Mouse (Mus musculus) bone marrow macrophage, adult 2 months (primary cell): ENCODE measurements at regions not wholly inside any gene's neighbourhood (a gene's known extent, or its start where the extent isn't known, plus 50 kb on each side); places are given as distances from the start of the nearest gene placed in this dataset.

Experiments
- H3K27ac ChIP-seq: 2 replicates; pipeline ENCODE4 v1.5.1; 2012; ENCODE audit warnings: low read depth, low read length; ENCODE audit not compliant: insufficient read depth
- H3K4me1 ChIP-seq: 2 replicates; pipeline ENCODE4 v1.6.1; 2012; ENCODE audit warnings: low read length; ENCODE audit not compliant: control insufficient read depth, insufficient read depth
- H3K4me3 ChIP-seq: 2 replicates; pipeline ENCODE4 v1.5.1; 2012; ENCODE audit warnings: mild to moderate bottlenecking, low read length, moderate library complexity; ENCODE audit not compliant: insufficient read depth
- CTCF ChIP-seq: IDR thresholded peaks from 2 replicates; pipeline ENCODE4 v1.5.1; 2012; ENCODE audit warnings: low read depth, mild to moderate bottlenecking, low read length, moderate library complexity
- POLR2A ChIP-seq: IDR thresholded peaks from 2 replicates; pipeline ENCODE4 v1.6.1; 2012; ENCODE audit warnings: mild to moderate bottlenecking, low read depth, low read length, borderline replicate concordance

- no peak overlapping the region for H3K4me3 ChIP-seq
- TF ChIP-seq POLR2A (no peak), CTCF (no peak)
- no peaks in the 10 kb centered on the region for H3K4me1 ChIP-seq
- H3K27ac ChIP-seq, result no peak overlapping the region
These were observed 598.7 kb downstream of the Hs3st4 start for GRCm38 (mm10) chr7:124581342-124581741.

- TF ChIP-seq CTCF (no peak), POLR2A (no peak)
- no peaks in the 10 kb centered on the region for H3K4me1 ChIP-seq
- no peak overlapping the region for H3K4me3 ChIP-seq
These were observed 602.6 kb downstream of the Hs3st4 start for GRCm38 (mm10) chr7:124585296-124585695.

GRCm38 (mm10) chr7:124591369-124591768 is 608.7 kb downstream of the Hs3st4 start:
- no peak overlapping the region for H3K27ac ChIP-seq
- H3K4me3 ChIP-seq, result no peak overlapping the region
- TF ChIP-seq POLR2A (no peak), CTCF (no peak)
- no peaks in the 10 kb centered on the region for H3K4me1 ChIP-seq

More at GRCm38 (mm10) chr7:124585296-124585695, 602.6 kb downstream of the Hs3st4 start:
- no peak overlapping the region for H3K27ac ChIP-seq

- Histone ChIP-seq H3K27ac (no peak overlapping the region), H3K4me3 (no peak overlapping the region), H3K4me1 (no peaks in the 10 kb centered on the region)
- TF ChIP-seq CTCF (no peak), POLR2A (no peak)
These were observed 610.8 kb downstream of the Hs3st4 start for GRCm38 (mm10) chr7:124593462-124593861.

- Histone ChIP-seq H3K4me3 (no peak overlapping the region), H3K4me1 (no peaks in the 10 kb centered on the region), H3K27ac (no peak overlapping the region)
- TF ChIP-seq POLR2A (no peak), CTCF (no peak)
These were observed 618.1 kb downstream of the Hs3st4 start for GRCm38 (mm10) chr7:124600767-124601166.

GRCm38 (mm10) chr7:124604581-124604980 is 621.9 kb downstream of the Hs3st4 start:
- no peak for TF ChIP-seq CTCF
- TF ChIP-seq POLR2A, result no peak
- H3K4me1 ChIP-seq, result no peaks in the 10 kb centered on the region
- H3K27ac ChIP-seq, result no peak overlapping the region
- H3K4me3 ChIP-seq, result no peak overlapping the region

GRCm38 (mm10) chr7:124605978-124606377 is 623.3 kb downstream of the Hs3st4 start:
- H3K27ac ChIP-seq, result no peak overlapping the region
- no peak overlapping the region for H3K4me3 ChIP-seq
- TF ChIP-seq POLR2A, result no peak
- TF ChIP-seq CTCF, result no peak
- H3K4me1 ChIP-seq, result no peaks in the 10 kb centered on the region

GRCm38 (mm10) chr7:124607061-124607460 is 624.4 kb downstream of the Hs3st4 start:
- Histone ChIP-seq H3K4me1 (no peaks in the 10 kb centered on the region), H3K27ac (no peak overlapping the region), H3K4me3 (no peak overlapping the region)
- TF ChIP-seq POLR2A, result no peak
- no peak for TF ChIP-seq CTCF

GRCm38 (mm10) chr7:124610437-124610836 is 627.8 kb downstream of the Hs3st4 start:
- Histone ChIP-seq H3K4me1 (no peaks in the 10 kb centered on the region), H3K27ac (no peak overlapping the region), H3K4me3 (no peak overlapping the region)
- TF ChIP-seq POLR2A, result no peak
- TF ChIP-seq CTCF, result no peak

GRCm38 (mm10) chr7:124647131-124647530 is 664.5 kb downstream of the Hs3st4 start:
- Histone ChIP-seq H3K27ac (no peak overlapping the region), H3K4me3 (no peak overlapping the region), H3K4me1 (no peaks in the 10 kb centered on the region)
- no peak for TF ChIP-seq CTCF
- no peak for TF ChIP-seq POLR2A

- TF ChIP-seq CTCF (no peak), POLR2A (no peak)
- Histone ChIP-seq H3K4me1 (no peaks in the 10 kb centered on the region), H3K4me3 (no peak overlapping the region), H3K27ac (no peak overlapping the region)
These were observed 684.7 kb downstream of the Hs3st4 start for GRCm38 (mm10) chr7:124667180-124667968.
